Mouse (Mus musculus) megakaryocyte, embryonic 14.5 days (primary cell): ENCODE data around the gene Il1rap.

Experiments used
- FLI1 ChIP-seq: IDR thresholded peaks from 2 replicates; pipeline ENCODE4 v1.6.1; 2012; ENCODE audit warnings: low read length, inconsistent platforms, mixed read lengths
- GATA1 ChIP-seq: IDR thresholded peaks from 3 replicates; pipeline ENCODE4 v1.6.1; 2012; ENCODE audit warnings: mixed read lengths, low read length, inconsistent platforms, borderline replicate concordance

- TF ChIP-seq GATA1: no peak
- TF ChIP-seq FLI1: no peak
Observed at GRCm38 (mm10) chr16:26596440-26596839, 14.9 kb downstream of the Il1rap start.
